Comparison of ENCODE assay signal across 10 mouse cellular contexts in the genomic region with DNA sequence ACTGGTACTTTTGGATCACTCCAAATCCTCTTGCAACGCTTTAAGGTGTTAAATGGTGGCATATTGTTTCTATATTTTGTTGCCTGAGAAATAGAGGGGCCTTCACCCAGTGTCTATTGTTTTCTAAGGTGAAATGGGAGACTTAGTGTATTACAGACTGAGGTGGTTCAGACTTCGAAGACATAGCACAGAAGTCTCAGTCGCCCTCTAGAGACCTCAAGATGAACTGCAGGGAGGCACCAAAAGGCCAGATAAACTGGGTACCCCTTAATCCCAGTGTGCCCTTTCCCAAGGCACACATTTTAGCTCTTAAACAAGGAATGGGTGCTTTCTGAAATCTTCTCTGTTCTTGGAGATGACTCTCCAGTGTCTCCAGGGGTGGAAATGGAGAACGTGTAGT.
DNase-seq lines count a peak whose midpoint lies in the region; ATAC-seq and TF ChIP-seq lines count a peak whose summit lies in the region.
"Had no signal": no experiment of that assay in that cellular context is flagged by ENCODE, and none has a peak within 500 bp of the region (broad histone marks: within the 10 kb centered on the region; RNA-seq: fewer than 3 reads in every experiment).

No protein-coding gene starts in this region.

- no peak for ATAC-seq in heart, embryonic 12.5 days (ENCODE audit: insufficient number of reproducible peaks, low FRiP score)
- ATAC-seq in common myeloid progenitor, adult 5-6 weeks (replicated peaks; ENCODE audit: low read depth, poor library complexity, severe bottlenecking) = peak; percentile 90
- ATAC-seq in lung, postnatal 0 days = no peak

- intact Hi-C loops in heart, postnatal 36 days (cut with DNase I) = loop anchor here (1.0 to 10.0 kb wide), 2 partner anchors 293 to 384 kb away; no protein-coding TSS in a partner anchor

- no peaks in the 10 kb centered on the region for H3K4me1 ChIP-seq in heart, embryonic 12.5 days (replicated peaks)
- no peaks in the 10 kb centered on the region for H3K4me1 ChIP-seq in lung, postnatal 0 days (ENCODE audit: insufficient read depth, low read depth, low read length)
- H3K4me1 ChIP-seq: midbrain, embryonic 12.5 days had no signal

- H3K9me3 ChIP-seq in heart, embryonic 12.5 days (replicated peaks) = no peaks in the 10 kb centered on the region
- H3K9me3 ChIP-seq in lung, postnatal 0 days (ENCODE audit: low read length) = no peaks in the 10 kb centered on the region
- H3K9me3 ChIP-seq: midbrain, embryonic 12.5 days had no signal

- H3K4me3 ChIP-seq in heart, embryonic 12.5 days = no peak overlapping the region
- no peak overlapping the region for H3K4me3 ChIP-seq in lung, postnatal 0 days (ENCODE audit: low read depth, low read length)
- H3K4me3 ChIP-seq: midbrain, embryonic 12.5 days had no signal

- DNase-seq in heart, adult 18-20 months = peak; percentile 7 to 67
- peak; percentile 6 to 30 for DNase-seq in urinary bladder, adult 18-20 months (ENCODE audit: low spot score in 2 of 2)
- DNase-seq in urinary bladder, postnatal 10 days (ENCODE audit: low spot score) = no peak
- peak; percentile 37 to 54 for DNase-seq in heart, postnatal 36 days
- peak; percentile 72 for DNase-seq in lung, postnatal 0 days (ENCODE audit: low spot score)
- peak; percentile 61 for DNase-seq in testis, postnatal 10 days (ENCODE audit: low spot score)

- no peak overlapping the region for H3K27ac ChIP-seq in heart, embryonic 12.5 days (ENCODE audit: poor library complexity, severe bottlenecking)
- no peak overlapping the region for H3K27ac ChIP-seq in lung, postnatal 0 days (ENCODE audit: low read length)
- H3K27ac ChIP-seq: midbrain, embryonic 12.5 days had no signal

- H3K36me3 ChIP-seq in heart, embryonic 12.5 days = no peaks in the 10 kb centered on the region
- no peaks in the 10 kb centered on the region for H3K36me3 ChIP-seq in lung, postnatal 0 days (ENCODE audit: insufficient read depth, low read length)
- H3K36me3 ChIP-seq: G1E; midbrain, embryonic 12.5 days had no signal

- H3K9ac ChIP-seq in heart, embryonic 12.5 days = no peak overlapping the region
- H3K9ac ChIP-seq in lung, postnatal 0 days (replicated peaks; ENCODE audit: low read depth) = no peak overlapping the region
- H3K9ac ChIP-seq: midbrain, embryonic 12.5 days had no signal

- WGBS in heart, embryonic 12.5 days = 16% methylated on average over 4 of the region's 4 CpGs
- 18% methylated on average over 4 of the region's 4 CpGs for WGBS in lung, postnatal 0 days

- TF ChIP-seq EP300 in lung, postnatal 0 days (IDR thresholded peaks at IDR 0.05) = no peak

- H3K4me2 ChIP-seq in heart, embryonic 12.5 days = no peak overlapping the region
- no peak overlapping the region for H3K4me2 ChIP-seq in lung, postnatal 0 days (replicated peaks; ENCODE audit: low read depth, low read length)
- H3K4me2 ChIP-seq: midbrain, embryonic 12.5 days had no signal

- peak; percentile 90 for TF ChIP-seq CTCF in lung, postnatal 0 days (IDR thresholded peaks at IDR 0.05)

- no peaks in the 10 kb centered on the region for H3K27me3 ChIP-seq in heart, embryonic 12.5 days (replicated peaks)
- H3K27me3 ChIP-seq in lung, postnatal 0 days (replicated peaks; ENCODE audit: insufficient read depth, low read length) = no peaks in the 10 kb centered on the region
- H3K27me3 ChIP-seq: midbrain, embryonic 12.5 days had no signal
